In the genomic region with DNA sequence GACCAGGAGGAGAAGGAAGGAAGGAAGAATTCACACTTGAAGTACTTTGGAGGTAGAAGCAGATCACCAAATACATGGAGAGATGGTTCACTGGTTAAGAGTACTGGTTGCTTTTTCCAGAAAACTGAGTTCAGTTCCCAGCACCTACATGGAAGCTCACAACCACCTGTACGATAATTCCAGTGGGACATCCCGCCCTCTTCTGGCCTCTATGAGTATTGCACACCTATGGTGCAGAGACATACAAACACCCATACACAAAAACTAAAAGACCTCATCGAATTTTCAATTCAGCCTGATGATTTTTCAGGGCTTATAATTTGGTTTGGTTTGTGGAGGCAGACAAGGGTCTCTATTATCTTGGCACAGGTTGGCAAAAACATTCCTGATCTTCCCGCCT, we compare ENCODE assay signal across 22 mouse cellular contexts. TPM values are rescaled to one million over a fixed set of nuclear protein-coding genes. Genes with fewer than 3 reads are reported as not detected.
DNase-seq lines count a peak whose midpoint lies in the region; ATAC-seq and TF ChIP-seq lines count a peak whose summit lies in the region.
"Had no signal": no experiment of that assay in that cellular context is flagged by ENCODE, and none has a peak within 500 bp of the region (broad histone marks: within the 10 kb centered on the region; RNA-seq: fewer than 3 reads in every experiment).

No protein-coding gene starts in this region.

- 77% methylated on average over 4 of the region's 4 CpGs for WGBS in intestine, postnatal 0 days
- 80% methylated on average over 4 of the region's 4 CpGs for WGBS in intestine, embryonic 16.5 days
- WGBS in lung, embryonic 14.5 days = 74% methylated on average over 4 of the region's 4 CpGs

- H3K4me1 ChIP-seq in intestine, postnatal 0 days (replicated peaks; ENCODE audit: control insufficient read depth, insufficient read depth, low read length) = no peaks in the 10 kb centered on the region
- no peaks in the 10 kb centered on the region for H3K4me1 ChIP-seq in intestine, embryonic 16.5 days (ENCODE audit: control insufficient read depth, insufficient read depth, low read length)
- no peaks in the 10 kb centered on the region for H3K4me1 ChIP-seq in lung, embryonic 14.5 days (ENCODE audit: insufficient read depth)
- H3K4me1 ChIP-seq: embryonic facial prominence, embryonic 15.5 days; hindbrain, embryonic 13.5 days had no signal

- no peak for DNase-seq in lung, embryonic 14.5 days
- no peak for DNase-seq in lung, postnatal 36 days
- peak; percentile 45 for DNase-seq in ZHBTc4 (ENCODE audit: low read depth, low spot score)
- DNase-seq in thymus, postnatal 0 days (ENCODE audit: low spot score) = no peak
- DNase-seq in embryo, embryonic 11 days = no peak
- DNase-seq: adrenal gland, adult 8-10 months; B cell, adult 2 months; cerebellum, adult 9-10 months; gastrocnemius, postnatal 10 days; heart, adult 11 months; heart, postnatal 36 days; kidney, adult 9 months; kidney, postnatal 25 days; midbrain, embryonic 14.5 days; thymus, postnatal 14 days had no signal

- H3K36me3 ChIP-seq in intestine, postnatal 0 days (ENCODE audit: control insufficient read depth, insufficient read depth) = no peaks in the 10 kb centered on the region
- no peaks in the 10 kb centered on the region for H3K36me3 ChIP-seq in intestine, embryonic 16.5 days (ENCODE audit: control insufficient read depth, insufficient read depth, low read length)
- H3K36me3 ChIP-seq in lung, embryonic 14.5 days (ENCODE audit: insufficient read depth) = no peaks in the 10 kb centered on the region
- H3K36me3 ChIP-seq: embryonic facial prominence, embryonic 15.5 days; heart, embryonic 12.5 days; hindbrain, embryonic 13.5 days had no signal

- H3K4me3 ChIP-seq in intestine, postnatal 0 days (ENCODE audit: low read depth, low read length) = no peak overlapping the region
- H3K4me3 ChIP-seq in intestine, embryonic 16.5 days (ENCODE audit: low read length) = no peak overlapping the region
- no peak overlapping the region for H3K4me3 ChIP-seq in lung, embryonic 14.5 days (ENCODE audit: low read depth, low read length)
- H3K4me3 ChIP-seq: embryonic facial prominence, embryonic 15.5 days; heart, embryonic 12.5 days; hindbrain, embryonic 13.5 days had no signal

- no peaks in the 10 kb centered on the region for H3K9me3 ChIP-seq in intestine, postnatal 0 days (ENCODE audit: control insufficient read depth)
- peaks cover 3% of the 10 kb centered on the region; the same call in 1 of the 2 replicates for H3K9me3 ChIP-seq in intestine, embryonic 16.5 days (ENCODE audit: control insufficient read depth, low read length)
- no peaks in the 10 kb centered on the region for H3K9me3 ChIP-seq in lung, embryonic 14.5 days (ENCODE audit: low read depth, low read length)
- H3K9me3 ChIP-seq: embryonic facial prominence, embryonic 15.5 days; heart, embryonic 12.5 days; hindbrain, embryonic 13.5 days had no signal

- H3K4me2 ChIP-seq in intestine, postnatal 0 days (replicated peaks; ENCODE audit: low read depth) = no peak overlapping the region
- no peak overlapping the region for H3K4me2 ChIP-seq in intestine, embryonic 16.5 days (ENCODE audit: low read depth, low read length)
- H3K4me2 ChIP-seq in lung, embryonic 14.5 days = no peak overlapping the region
- H3K4me2 ChIP-seq: embryonic facial prominence, embryonic 15.5 days; heart, embryonic 12.5 days; hindbrain, embryonic 13.5 days had no signal

- peak; percentile 29 for TF ChIP-seq CTCF in intestine, postnatal 0 days (IDR thresholded peaks at IDR 0.05; ENCODE audit: low read depth)
- TF ChIP-seq CTCF in lung, embryonic 14.5 days (IDR thresholded peaks at IDR 0.05; ENCODE audit: low read depth) = 0 out of 2 replicates have a peak, but pooled peaks have one; percentile 13

- H3K9ac ChIP-seq in intestine, postnatal 0 days (ENCODE audit: low read depth, low read length) = no peak overlapping the region
- H3K9ac ChIP-seq in intestine, embryonic 16.5 days (ENCODE audit: low read depth, low read length) = no peak overlapping the region
- H3K9ac ChIP-seq in lung, embryonic 14.5 days = no peak overlapping the region
- H3K9ac ChIP-seq: embryonic facial prominence, embryonic 15.5 days; heart, embryonic 12.5 days; hindbrain, embryonic 13.5 days had no signal

- no peak for ATAC-seq in intestine, postnatal 0 days
- ATAC-seq in intestine, embryonic 16.5 days = no peak
- ATAC-seq in lung, embryonic 14.5 days (ENCODE audit: insufficient read depth) = no peak
- ATAC-seq: forebrain, embryonic 14.5 days; inflammation-experienced regulatory T-cells, adult 6 months had no signal

- H3K27me3 ChIP-seq in intestine, postnatal 0 days (replicated peaks; ENCODE audit: control insufficient read depth, insufficient read depth, low read length) = no peaks in the 10 kb centered on the region
- peaks cover 12% of the 10 kb centered on the region; the same call in 1 of the 2 replicates for H3K27me3 ChIP-seq in intestine, embryonic 16.5 days (replicated peaks; ENCODE audit: control insufficient read depth, insufficient read depth, low read length)
- 0 out of 2 replicates have a peak, but pooled peaks cover 14% of the 10 kb centered on the region for H3K27me3 ChIP-seq in lung, embryonic 14.5 days (ENCODE audit: insufficient read depth, low read length)

- no peak overlapping the region for H3K27ac ChIP-seq in intestine, postnatal 0 days (ENCODE audit: low read depth, low read length)
- no peak overlapping the region for H3K27ac ChIP-seq in intestine, embryonic 16.5 days (ENCODE audit: low read length)
- no peak overlapping the region for H3K27ac ChIP-seq in lung, embryonic 14.5 days (ENCODE audit: low read depth)
- H3K27ac ChIP-seq: embryonic facial prominence, embryonic 15.5 days; hindbrain, embryonic 13.5 days had no signal

RNA-seq across cellular contexts. Expression of gene Zfx, which starts 6.2 kb away (rescaled TPM):
- polyA plus RNA-seq in intestine, postnatal 0 days (2015; fragmentation: Nextera tagmentation; extraction: Ambion mirVana) = 13.2 and 13.8 TPM in 2 replicates
- polyA plus RNA-seq in intestine, embryonic 16.5 days (2015; fragmentation: Nextera tagmentation; extraction: Ambion mirVana) = 20.2 and 22.2 TPM in 2 replicates
- polyA plus RNA-seq in lung, embryonic 14.5 days (2014; fragmentation: Nextera tagmentation; extraction: Ambion mirVana) = 32.2 and 37.5 TPM in 2 replicates
- 30.9 and 34.5 TPM in 2 replicates for polyA plus RNA-seq in thymus, postnatal 0 days (2015; fragmentation: Nextera tagmentation; extraction: Ambion mirVana)
